Mouse (Mus musculus): Measurements from ENCODE around the gene Guca1a. TPM values are rescaled to one million over a fixed set of nuclear protein-coding genes. Genes with fewer than 3 reads are reported as not detected.
"Not testable (repeated sequence)": the region's sequence is repeated elsewhere in the genome, so short reads cannot be mapped to it uniquely, and the experiment has no call there.

Guca1a gene
- polyA plus RNA-seq, 1 experiment from 2014 or later = 1.8 TPM

- no peaks in the 10 kb centered on the region for H3K9me3 ChIP-seq (ENCODE audit: control insufficient read depth, low read length)
- H3K4me1 ChIP-seq (ENCODE audit: control insufficient read depth, insufficient read depth, low read length) = peaks cover 3% of the 10 kb centered on the region; the same call in 1 of the 2 replicates
- ATAC-seq (ENCODE audit: low FRiP score) (no peak), DNase-seq (ENCODE audit: low spot score, missing footprints) (no peak)
- H3K9ac ChIP-seq (ENCODE audit: low read length) = no peak overlapping the region
- no peak overlapping the region for H3K27ac ChIP-seq (ENCODE audit: low read depth, low read length)
- 91% methylated on average over 6 of the region's 6 CpGs for WGBS
- H3K36me3 ChIP-seq (ENCODE audit: control insufficient read depth, insufficient read depth, low read length) = no peaks in the 10 kb centered on the region
- no peak overlapping the region for H3K4me2 ChIP-seq
- no peak overlapping the region for H3K4me3 ChIP-seq (ENCODE audit: low read depth, low read length)
- H3K27me3 ChIP-seq (ENCODE audit: control insufficient read depth, insufficient read depth, low read length) = no peaks in the 10 kb centered on the region
Measured at GRCm38 (mm10) chr17:47424186-47424585, 23.8 kb upstream of the Guca1a start.

- H3K9me3 ChIP-seq (ENCODE audit: control insufficient read depth, low read length); H3K4me2 ChIP-seq; ATAC-seq (ENCODE audit: low FRiP score); H3K4me1 ChIP-seq (ENCODE audit: control insufficient read depth, insufficient read depth, low read length); DNase-seq (ENCODE audit: low spot score, missing footprints); H3K4me3 ChIP-seq (ENCODE audit: low read depth, low read length); H3K27ac ChIP-seq (ENCODE audit: low read depth, low read length); H3K27me3 ChIP-seq (ENCODE audit: control insufficient read depth, insufficient read depth, low read length); H3K9ac ChIP-seq (ENCODE audit: low read length); H3K36me3 ChIP-seq (ENCODE audit: control insufficient read depth, insufficient read depth, low read length): not testable (repeated sequence)
- 100% methylated on average over 1 of the region's 1 CpGs for WGBS
Measured at GRCm38 (mm10) chr17:47422616-47423015, 22.2 kb upstream of the Guca1a start.

- H3K36me3 ChIP-seq (ENCODE audit: control insufficient read depth, insufficient read depth, low read length) = no peaks in the 10 kb centered on the region
- no peaks in the 10 kb centered on the region for H3K27me3 ChIP-seq (ENCODE audit: control insufficient read depth, insufficient read depth, low read length)
- H3K27ac ChIP-seq (ENCODE audit: low read depth, low read length) = no peak overlapping the region
- H3K4me3 ChIP-seq (ENCODE audit: low read depth, low read length) = no peak overlapping the region
- DNase-seq (ENCODE audit: low spot score, missing footprints) = no peak
- WGBS = 84% methylated on average over 3 of the region's 3 CpGs
- H3K4me1 ChIP-seq (ENCODE audit: control insufficient read depth, insufficient read depth, low read length) = no peaks in the 10 kb centered on the region
- no peaks in the 10 kb centered on the region for H3K9me3 ChIP-seq (ENCODE audit: control insufficient read depth, low read length)
- ATAC-seq (ENCODE audit: low FRiP score) = no peak
- no peak overlapping the region for H3K9ac ChIP-seq (ENCODE audit: low read length)
- H3K4me2 ChIP-seq = no peak overlapping the region
Measured at GRCm38 (mm10) chr17:47421566-47421965, 21.2 kb upstream of the Guca1a start.

- Histone ChIP-seq H3K9ac (ENCODE audit: low read length) (no peak overlapping the region), H3K4me1 (ENCODE audit: control insufficient read depth, insufficient read depth, low read length) (no peaks in the 10 kb centered on the region), H3K4me3 (ENCODE audit: low read depth, low read length) (no peak overlapping the region), H3K9me3 (ENCODE audit: control insufficient read depth, low read length) (no peaks in the 10 kb centered on the region), H3K36me3 (ENCODE audit: control insufficient read depth, insufficient read depth, low read length) (no peaks in the 10 kb centered on the region), H3K27me3 (ENCODE audit: control insufficient read depth, insufficient read depth, low read length) (no peaks in the 10 kb centered on the region), H3K27ac (ENCODE audit: low read depth, low read length) (no peak overlapping the region), H3K4me2 (no peak overlapping the region)
- ATAC-seq (ENCODE audit: low FRiP score) = no peak
- DNase-seq (ENCODE audit: low spot score, missing footprints) = no peak
- WGBS = 53% methylated on average over 2 of the region's 2 CpGs
Measured at GRCm38 (mm10) chr17:47420195-47420594, 19.8 kb upstream of the Guca1a start.

GRCm38 (mm10) chr17:47409897-47410861, 9.8 kb upstream of the Guca1a start:
- H3K9me3 ChIP-seq (ENCODE audit: control insufficient read depth, low read length); H3K36me3 ChIP-seq (ENCODE audit: control insufficient read depth, insufficient read depth, low read length); H3K9ac ChIP-seq (ENCODE audit: low read length); H3K27ac ChIP-seq (ENCODE audit: low read depth, low read length); H3K4me1 ChIP-seq (ENCODE audit: control insufficient read depth, insufficient read depth, low read length); ATAC-seq (ENCODE audit: low FRiP score): not testable (repeated sequence)
- Histone ChIP-seq H3K27me3 (ENCODE audit: control insufficient read depth, insufficient read depth, low read length) (peaks cover 16% of the 10 kb centered on the region), H3K4me2 (peak overlapping the region; percentile 44), H3K4me3 (ENCODE audit: low read depth, low read length) (peak overlapping the region; percentile 22)
- DNase-seq (ENCODE audit: low spot score, missing footprints) = peak; percentile 90
- WGBS = 4% methylated on average over 74 of the region's 74 CpGs

- no peak overlapping the region for H3K27ac ChIP-seq (ENCODE audit: low read depth, low read length)
- no peak overlapping the region for H3K4me3 ChIP-seq (ENCODE audit: low read depth, low read length)
- WGBS = 25% methylated on average over 8 of the region's 8 CpGs
- peaks cover 16% of the 10 kb centered on the region for H3K27me3 ChIP-seq (ENCODE audit: control insufficient read depth, insufficient read depth, low read length)
- H3K9ac ChIP-seq (ENCODE audit: low read length) = no peak overlapping the region
- no peaks in the 10 kb centered on the region for H3K9me3 ChIP-seq (ENCODE audit: control insufficient read depth, low read length)
- no peaks in the 10 kb centered on the region for H3K4me1 ChIP-seq (ENCODE audit: control insufficient read depth, insufficient read depth, low read length)
- H3K4me2 ChIP-seq = no peak overlapping the region
- DNase-seq (ENCODE audit: low spot score, missing footprints) = peak; percentile 97
- peak; percentile 54 for ATAC-seq (ENCODE audit: low FRiP score)
- H3K36me3 ChIP-seq (ENCODE audit: control insufficient read depth, insufficient read depth, low read length) = no peaks in the 10 kb centered on the region
Measured at GRCm38 (mm10) chr17:47408558-47408898, 8.1 kb upstream of the Guca1a start.

GRCm38 (mm10) chr17:47407717-47408557, 7.6 kb upstream of the Guca1a start:
- Histone ChIP-seq H3K4me1 (ENCODE audit: control insufficient read depth, insufficient read depth, low read length) (no peaks in the 10 kb centered on the region), H3K4me3 (ENCODE audit: low read depth, low read length) (no peak overlapping the region), H3K27me3 (ENCODE audit: control insufficient read depth, insufficient read depth, low read length) (peaks cover 16% of the 10 kb centered on the region), H3K4me2 (no peak overlapping the region), H3K27ac (ENCODE audit: low read depth, low read length) (no peak overlapping the region), H3K36me3 (ENCODE audit: control insufficient read depth, insufficient read depth, low read length) (no peaks in the 10 kb centered on the region), H3K9me3 (ENCODE audit: control insufficient read depth, low read length) (no peaks in the 10 kb centered on the region), H3K9ac (ENCODE audit: low read length) (no peak overlapping the region)
- WGBS = 66% methylated on average over 10 of the region's 10 CpGs
- DNase-seq (ENCODE audit: low spot score, missing footprints) (no peak), ATAC-seq (ENCODE audit: low FRiP score) (no peak)

- 85% methylated on average over 8 of the region's 8 CpGs for WGBS
- no peak for ATAC-seq (ENCODE audit: low FRiP score)
Measured at GRCm38 (mm10) chr17:47399091-47399490, 1.3 kb downstream of the Guca1a start.

More at GRCm38 (mm10) chr17:47399091-47399490, 1.3 kb downstream of the Guca1a start:
- DNase-seq (ENCODE audit: low spot score, missing footprints) = no peak
- Histone ChIP-seq H3K27me3 (ENCODE audit: control insufficient read depth, insufficient read depth, low read length) (peaks cover 6% of the 10 kb centered on the region), H3K36me3 (ENCODE audit: control insufficient read depth, insufficient read depth, low read length) (no peaks in the 10 kb centered on the region), H3K9me3 (ENCODE audit: control insufficient read depth, low read length) (no peaks in the 10 kb centered on the region), H3K4me1 (ENCODE audit: control insufficient read depth, insufficient read depth, low read length) (peaks cover 12% of the 10 kb centered on the region), H3K4me2 (no peak overlapping the region), H3K27ac (ENCODE audit: low read depth, low read length) (no peak overlapping the region), H3K4me3 (ENCODE audit: low read depth, low read length) (no peak overlapping the region), H3K9ac (ENCODE audit: low read length) (no peak overlapping the region)

Data from midbrain, embryonic 11.5 days (tissue).